Mouse (Mus musculus): Measurements from ENCODE around the gene Tubb2a. TPM values are rescaled to one million over a fixed set of nuclear protein-coding genes. Genes with fewer than 3 reads are reported as not detected.
A peak's percentile ranks its signal among the peaks of the same experiment; 100 is the strongest.
"Not testable (repeated sequence)": the region's sequence is repeated elsewhere in the genome, so short reads cannot be mapped to it uniquely, and the experiment has no call there.

Tubb2a gene
- total and polyA plus RNA-seq, 2 experiments from 2014 or later = 3,579 to 4,559 TPM

DNA sequence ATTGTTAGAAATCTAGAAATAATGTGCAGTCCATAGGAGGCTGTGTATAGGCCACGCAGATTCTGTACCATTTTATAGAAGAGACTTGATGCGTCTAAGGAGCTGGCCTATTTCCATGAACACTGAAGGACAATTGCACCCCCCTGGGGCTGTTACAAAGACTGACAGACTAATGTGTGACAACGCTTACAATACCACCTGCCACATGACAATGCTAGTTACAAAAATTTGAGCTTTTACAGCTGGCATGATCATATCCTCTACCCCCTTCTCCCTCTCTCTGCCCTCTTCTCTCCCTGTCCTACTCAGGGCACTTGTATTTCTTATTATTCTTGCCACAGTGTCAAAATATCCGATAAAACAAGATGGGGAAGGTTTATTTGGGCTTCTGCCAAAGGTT is 4.1 kb upstream of the Tubb2a start:
- no peak for ATAC-seq
- no peaks in the 10 kb centered on the region for H3K36me3 ChIP-seq (ENCODE audit: insufficient read depth)
- H3K9me3 ChIP-seq (ENCODE audit: low read length) = no peaks in the 10 kb centered on the region
- no peak overlapping the region for H3K9ac ChIP-seq
- H3K27me3 ChIP-seq (ENCODE audit: insufficient read depth, low read length) = no peaks in the 10 kb centered on the region
- no peak overlapping the region for H3K4me3 ChIP-seq (ENCODE audit: low read depth, low read length)
- 50% methylated on average over 4 of the region's 4 CpGs for WGBS
- H3K4me2 ChIP-seq (ENCODE audit: low read depth) = no peak overlapping the region
- DNase-seq = no peak
- H3K4me1 ChIP-seq (ENCODE audit: insufficient read depth) = peaks cover 7% of the 10 kb centered on the region; the same call in 1 of the 2 replicates
- H3K27ac ChIP-seq (ENCODE audit: low read depth, low read length) = no peak overlapping the region
- TF ChIP-seq CTCF (IDR thresholded peaks at IDR 0.05; ENCODE audit: low read depth) = no peak

DNA sequence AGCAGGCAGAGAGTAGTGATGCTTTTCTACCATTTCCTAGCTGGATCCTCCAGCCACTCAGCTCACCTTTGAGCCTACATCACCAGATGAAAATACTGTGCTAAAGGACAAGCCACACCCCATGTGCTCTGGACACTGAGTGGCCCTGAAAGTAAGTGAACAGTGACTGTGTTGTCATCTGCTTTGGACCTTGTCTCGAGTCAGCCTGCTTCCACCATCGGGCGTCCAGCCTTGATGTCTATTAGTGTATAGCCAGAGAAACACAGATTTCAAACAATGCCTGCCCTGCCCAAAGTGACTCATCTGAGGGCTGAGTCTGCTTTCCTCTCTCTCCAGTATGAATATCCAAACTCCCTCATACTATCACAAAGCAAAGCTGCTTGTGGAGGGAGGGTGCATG is 2.0 kb upstream of the Tubb2a start:
- WGBS = 92% methylated on average over 3 of the region's 3 CpGs
- Histone ChIP-seq H3K4me2 (ENCODE audit: low read depth) (no peak overlapping the region), H3K4me1 (ENCODE audit: insufficient read depth) (peaks cover 12% of the 10 kb centered on the region; the same call in 1 of the 2 replicates), H3K9me3 (ENCODE audit: low read length) (no peaks in the 10 kb centered on the region), H3K27ac (ENCODE audit: low read depth, low read length) (no peak overlapping the region), H3K27me3 (ENCODE audit: insufficient read depth, low read length) (no peaks in the 10 kb centered on the region), H3K4me3 (ENCODE audit: low read depth, low read length) (no peak overlapping the region), H3K36me3 (ENCODE audit: insufficient read depth) (0 out of 2 replicates have a peak, but pooled peaks cover 3% of the 10 kb centered on the region), H3K9ac (no peak overlapping the region)
- TF ChIP-seq CTCF (IDR thresholded peaks at IDR 0.05; ENCODE audit: low read depth) = no peak
- DNase-seq (no peak), ATAC-seq (no peak)

DNA sequence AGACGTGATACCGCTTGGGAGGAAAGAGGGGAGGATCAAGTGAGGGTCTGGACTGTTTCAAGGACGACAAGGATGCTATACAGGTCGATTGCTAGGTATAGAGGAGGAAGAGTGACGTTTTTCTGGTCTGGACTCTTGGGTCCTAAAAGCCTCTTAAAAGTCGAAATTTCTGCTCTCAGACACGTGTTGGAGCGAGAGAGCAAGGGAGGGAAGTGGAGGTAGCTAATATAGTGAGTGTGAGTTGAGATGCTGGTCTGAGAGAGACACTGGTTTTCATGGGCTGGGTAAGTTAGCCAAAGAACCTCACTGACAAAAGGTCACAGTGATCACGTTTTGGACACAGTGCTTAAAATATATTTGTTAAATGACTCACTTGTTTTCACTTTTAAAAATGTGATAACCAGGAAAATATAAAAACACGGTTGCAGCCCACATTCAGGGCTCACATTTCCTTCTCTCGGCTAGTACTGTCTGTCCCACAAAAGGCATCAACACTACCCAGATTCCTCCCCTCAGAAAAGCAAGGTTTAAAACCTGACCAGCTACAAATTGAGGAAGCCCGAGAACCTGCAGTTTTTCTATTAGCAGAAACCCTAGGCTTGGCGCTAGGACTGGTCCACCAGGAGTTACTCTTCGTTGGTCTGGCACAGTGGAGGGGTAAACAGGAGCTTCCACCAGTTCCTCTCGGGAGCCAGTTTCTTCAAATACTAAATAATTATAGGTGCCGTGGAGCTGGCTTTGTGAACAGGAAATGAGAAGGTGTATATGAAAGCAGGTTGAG is 883 bp upstream of the Tubb2a start:
- Histone ChIP-seq H3K4me1 (ENCODE audit: insufficient read depth) (peaks cover 13% of the 10 kb centered on the region; the same call in 1 of the 2 replicates), H3K4me3 (ENCODE audit: low read depth, low read length) (peak overlapping the region; percentile 98), H3K27me3 (ENCODE audit: insufficient read depth, low read length) (no peaks in the 10 kb centered on the region), H3K4me2 (ENCODE audit: low read depth) (peak overlapping the region; percentile 85), H3K9me3 (ENCODE audit: low read length) (no peaks in the 10 kb centered on the region), H3K36me3 (ENCODE audit: insufficient read depth) (peaks cover 4% of the 10 kb centered on the region), H3K27ac (ENCODE audit: low read depth, low read length) (peak overlapping the region; percentile 94), H3K9ac (peak overlapping the region; percentile 98)
- ATAC-seq = peak; percentile 5
- no peak for DNase-seq
- WGBS = 42% methylated on average over 16 of the region's 16 CpGs
- no peak for TF ChIP-seq CTCF (IDR thresholded peaks at IDR 0.05; ENCODE audit: low read depth)

DNA sequence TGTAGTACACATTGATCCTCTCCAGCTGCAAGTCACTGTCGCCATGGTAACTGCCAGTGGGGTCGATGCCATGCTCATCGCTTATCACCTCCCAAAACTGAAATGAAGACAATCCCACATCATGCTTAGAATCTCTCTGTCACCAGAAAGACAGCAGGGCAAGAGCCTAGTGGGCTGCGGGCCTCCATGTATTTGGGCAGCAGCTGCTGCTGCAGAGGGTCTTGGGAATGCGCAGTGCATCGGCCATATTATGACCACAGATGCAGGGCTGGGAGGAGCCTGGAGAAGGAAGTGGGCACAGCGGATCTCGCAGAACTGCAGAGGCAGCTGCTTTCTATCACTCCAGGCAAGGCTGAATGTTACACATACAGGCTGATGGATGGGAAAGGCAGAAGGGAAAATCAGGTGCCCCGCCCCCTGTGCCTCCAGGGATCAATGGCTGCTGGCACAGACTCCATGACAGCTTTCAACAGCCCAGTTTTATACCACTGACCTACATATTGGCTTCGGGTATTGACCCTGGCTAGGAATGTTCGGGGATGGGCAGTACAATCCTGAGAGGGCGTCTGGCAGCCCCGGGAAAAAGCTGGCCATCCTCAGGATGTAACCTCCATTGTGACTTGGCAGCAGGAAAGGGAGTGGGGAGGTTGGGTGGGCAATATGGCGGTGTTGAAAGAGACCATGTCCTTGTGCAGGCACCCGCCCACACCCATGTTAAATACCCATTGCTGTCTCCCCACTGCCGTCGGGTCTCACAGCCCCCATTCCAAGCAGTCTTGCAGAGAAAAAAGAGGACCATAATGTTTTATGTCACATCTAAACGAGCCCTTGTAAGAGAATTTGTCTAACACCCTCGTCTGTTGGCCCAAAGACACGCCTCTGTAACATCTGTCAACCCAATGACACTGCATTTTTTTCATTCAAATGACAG is 981 bp downstream of the Tubb2a start:
- 30% methylated on average over 20 of the region's 20 CpGs for WGBS
- Histone ChIP-seq H3K9ac (peak overlapping the region; percentile 98), H3K4me3 (ENCODE audit: low read depth, low read length) (peak overlapping the region; percentile 98), H3K4me1 (ENCODE audit: insufficient read depth) (peaks cover 15% of the 10 kb centered on the region; the same call in 1 of the 2 replicates), H3K36me3 (ENCODE audit: insufficient read depth) (peaks cover 8% of the 10 kb centered on the region), H3K4me2 (ENCODE audit: low read depth) (peak overlapping the region; percentile 85), H3K27ac (ENCODE audit: low read depth, low read length) (peak overlapping the region; percentile 94), H3K27me3 (ENCODE audit: insufficient read depth, low read length) (no peaks in the 10 kb centered on the region), H3K9me3 (ENCODE audit: low read length) (no peaks in the 10 kb centered on the region)
- ATAC-seq (peak; percentile 69), DNase-seq (peak; percentile 69)
- TF ChIP-seq CTCF (IDR thresholded peaks at IDR 0.05; ENCODE audit: low read depth) = no peak

DNA sequence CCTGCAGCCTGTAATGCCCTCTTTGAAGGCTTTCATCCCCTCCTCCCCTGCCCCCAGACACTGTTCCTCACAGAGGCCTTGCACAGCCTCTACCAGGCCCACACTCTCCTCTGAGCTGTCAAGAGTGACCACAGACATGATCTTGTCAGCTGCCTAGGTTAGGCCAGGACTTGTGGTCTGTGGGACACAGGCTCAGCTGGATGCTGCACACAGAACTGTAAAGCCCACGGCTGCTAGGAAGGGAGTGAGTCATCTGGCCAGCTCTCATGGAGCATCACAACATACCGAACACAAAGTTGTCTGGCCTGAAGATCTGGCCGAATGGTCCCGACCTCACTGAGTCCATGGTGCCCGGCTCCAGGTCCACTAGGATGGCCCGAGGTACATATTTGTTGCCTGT is 1.9 kb downstream of the Tubb2a start:
- DNase-seq = not testable (repeated sequence)
- H3K27ac ChIP-seq (ENCODE audit: low read depth, low read length) = peak overlapping the region; percentile 94

DNA sequence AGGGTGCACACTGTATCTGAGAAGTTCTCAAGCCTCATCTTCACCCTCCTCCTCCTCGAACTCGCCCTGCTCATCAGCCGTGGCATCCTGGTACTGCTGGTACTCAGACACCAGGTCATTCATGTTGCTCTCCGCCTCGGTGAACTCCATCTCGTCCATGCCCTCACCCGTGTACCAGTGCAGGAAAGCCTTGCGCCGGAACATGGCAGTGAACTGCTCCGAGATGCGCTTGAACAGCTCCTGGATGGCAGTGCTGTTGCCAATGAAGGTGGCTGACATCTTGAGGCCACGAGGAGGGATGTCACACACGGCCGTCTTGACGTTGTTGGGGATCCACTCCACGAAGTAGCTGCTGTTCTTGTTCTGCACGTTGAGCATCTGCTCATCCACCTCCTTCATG is 3.4 kb downstream of the Tubb2a start:
- not testable (repeated sequence) for H3K9ac ChIP-seq; H3K4me3 ChIP-seq (ENCODE audit: low read depth, low read length); DNase-seq; H3K27me3 ChIP-seq (ENCODE audit: insufficient read depth, low read length); H3K36me3 ChIP-seq (ENCODE audit: insufficient read depth); ATAC-seq; H3K4me2 ChIP-seq (ENCODE audit: low read depth); H3K27ac ChIP-seq (ENCODE audit: low read depth, low read length); H3K9me3 ChIP-seq (ENCODE audit: low read length)
- WGBS = 92% methylated on average over 11 of the region's 17 CpGs
- H3K4me1 ChIP-seq (ENCODE audit: insufficient read depth) = peaks cover 15% of the 10 kb centered on the region; the same call in 1 of the 2 replicates

More for the DNA sequence above, 1.9 kb downstream of the Tubb2a start:
- not testable (repeated sequence) for H3K36me3 ChIP-seq (ENCODE audit: insufficient read depth); H3K9me3 ChIP-seq (ENCODE audit: low read length); ATAC-seq; H3K27me3 ChIP-seq (ENCODE audit: insufficient read depth, low read length)
- Histone ChIP-seq H3K4me1 (ENCODE audit: insufficient read depth) (peaks cover 15% of the 10 kb centered on the region; the same call in 1 of the 2 replicates), H3K4me2 (ENCODE audit: low read depth) (peak overlapping the region; percentile 85), H3K9ac (peak overlapping the region; percentile 98; the same call in 1 of the 2 replicates), H3K4me3 (ENCODE audit: low read depth, low read length) (peak overlapping the region; percentile 98)
- 73% methylated on average over 6 of the region's 6 CpGs for WGBS

Data from forebrain, postnatal 0 days (tissue).